ENCODE assay signal across 8 mouse cellular contexts in the genomic region with DNA sequence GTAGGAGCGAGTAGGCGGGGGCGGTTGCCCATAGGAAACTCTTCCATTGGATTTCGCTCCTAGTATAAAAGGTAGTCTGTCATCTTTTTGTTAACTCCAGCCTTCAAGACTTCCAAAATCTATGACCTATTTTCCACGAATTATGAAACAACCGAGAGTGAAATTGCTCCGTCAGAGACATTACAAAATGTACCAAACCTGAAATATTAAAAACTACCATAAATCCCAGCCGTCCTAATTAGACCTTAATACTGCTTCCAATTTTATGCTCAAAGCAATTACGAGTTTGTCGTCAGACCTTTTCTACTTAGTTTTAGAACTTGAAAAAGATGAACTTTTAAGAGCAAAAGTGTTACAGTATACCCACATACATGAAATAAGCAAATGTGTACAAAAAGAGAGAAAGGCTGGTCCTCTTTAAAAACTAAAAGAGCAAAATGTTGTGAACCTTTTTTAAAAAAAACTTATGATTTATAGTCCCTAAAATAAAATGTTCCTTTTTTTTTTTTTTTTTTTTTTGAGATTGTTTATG. TPM values are rescaled to one million over a fixed set of nuclear protein-coding genes. Genes with fewer than 3 reads are reported as not detected.
DNase-seq lines count a peak whose midpoint lies in the region; ATAC-seq lines count a peak whose summit lies in the region.

No protein-coding gene starts in this region.

- DNase-seq in liver, embryonic 11.5 days (ENCODE audit: low spot score): no peak
- no peak for DNase-seq in liver
- DNase-seq in limb, embryonic 11.5 days (ENCODE audit: low spot score): no peak
- no peak for DNase-seq in frontal cortex, postnatal 14 days (ENCODE audit: low spot score in 2 of 2)
- no peak for DNase-seq in kidney, adult 8-10 months

- peak overlapping the region; percentile 95 for H3K4me3 ChIP-seq in liver, embryonic 11.5 days (ENCODE audit: low read depth, low read length)
- H3K4me3 ChIP-seq in forebrain, embryonic 13.5 days: peak overlapping the region; percentile 96
- peak overlapping the region; percentile 80 for H3K4me3 ChIP-seq in limb, embryonic 11.5 days (ENCODE audit: low read depth, low read length)
- H3K4me3 ChIP-seq in neural tube, embryonic 14.5 days (ENCODE audit: low read depth, low read length): peak overlapping the region; percentile 99

- no peak overlapping the region for H3K9ac ChIP-seq in liver, embryonic 11.5 days (ENCODE audit: low read depth, low read length)
- no peak overlapping the region for H3K9ac ChIP-seq in forebrain, embryonic 13.5 days
- no peak overlapping the region for H3K9ac ChIP-seq in limb, embryonic 11.5 days (ENCODE audit: low read length)
- H3K9ac ChIP-seq in neural tube, embryonic 14.5 days (replicated peaks; ENCODE audit: low read depth, low read length): no peak overlapping the region; the same call in 1 of the 2 replicates

- H3K36me3 ChIP-seq in liver, embryonic 11.5 days (ENCODE audit: control insufficient read depth, insufficient read depth, low read length): peaks cover 4% of the 10 kb centered on the region; the same call in 1 of the 2 replicates
- peaks cover 22% of the 10 kb centered on the region for H3K36me3 ChIP-seq in forebrain, embryonic 13.5 days (ENCODE audit: poor library complexity, severe bottlenecking)
- H3K36me3 ChIP-seq in limb, embryonic 11.5 days (ENCODE audit: control insufficient read depth, insufficient read depth, low read length): no peaks in the 10 kb centered on the region
- peaks cover 10% of the 10 kb centered on the region for H3K36me3 ChIP-seq in neural tube, embryonic 14.5 days (ENCODE audit: control insufficient read depth, insufficient read depth, low read length)

- peak overlapping the region; percentile 99 for H3K4me2 ChIP-seq in liver, embryonic 11.5 days
- peak overlapping the region; percentile 94 for H3K4me2 ChIP-seq in forebrain, embryonic 13.5 days
- peak overlapping the region; percentile 92; the same call in 1 of the 2 replicates for H3K4me2 ChIP-seq in limb, embryonic 11.5 days (ENCODE audit: low read depth, severe bottlenecking)
- H3K4me2 ChIP-seq in neural tube, embryonic 14.5 days (ENCODE audit: low read depth, low read length): peak overlapping the region; percentile 91

- H3K27ac ChIP-seq in liver, embryonic 11.5 days (ENCODE audit: low read depth, low read length): no peak overlapping the region
- no peak overlapping the region for H3K27ac ChIP-seq in forebrain, embryonic 13.5 days
- no peak overlapping the region for H3K27ac ChIP-seq in limb, embryonic 11.5 days (replicated peaks; ENCODE audit: low read depth, low read length)
- no peak overlapping the region for H3K27ac ChIP-seq in neural tube, embryonic 14.5 days (ENCODE audit: low read depth, low read length)

- H3K9me3 ChIP-seq in liver, embryonic 11.5 days (ENCODE audit: control insufficient read depth, low read length): no peaks in the 10 kb centered on the region
- H3K9me3 ChIP-seq in forebrain, embryonic 13.5 days (replicated peaks): no peaks in the 10 kb centered on the region
- H3K9me3 ChIP-seq in limb, embryonic 11.5 days (ENCODE audit: control insufficient read depth, low read length): no peaks in the 10 kb centered on the region
- H3K9me3 ChIP-seq in neural tube, embryonic 14.5 days (ENCODE audit: control insufficient read depth, low read length): no peaks in the 10 kb centered on the region

- H3K27me3 ChIP-seq in liver, embryonic 11.5 days (replicated peaks; ENCODE audit: control insufficient read depth, insufficient read depth, low read length): no peaks in the 10 kb centered on the region
- H3K27me3 ChIP-seq in forebrain, embryonic 13.5 days: no peaks in the 10 kb centered on the region
- no peaks in the 10 kb centered on the region for H3K27me3 ChIP-seq in limb, embryonic 11.5 days (ENCODE audit: control insufficient read depth, insufficient read depth, low read length)
- H3K27me3 ChIP-seq in neural tube, embryonic 14.5 days (ENCODE audit: control insufficient read depth, insufficient read depth, low read length): no peaks in the 10 kb centered on the region; the same call in 1 of the 2 replicates

- H3K4me1 ChIP-seq in liver, embryonic 11.5 days (replicated peaks; ENCODE audit: control insufficient read depth, insufficient read depth, low read length): peaks cover 6% of the 10 kb centered on the region; the same call in 1 of the 2 replicates
- peaks cover 29% of the 10 kb centered on the region for H3K4me1 ChIP-seq in forebrain, embryonic 13.5 days
- 0 out of 2 replicates have a peak, but pooled peaks cover 3% of the 10 kb centered on the region for H3K4me1 ChIP-seq in limb, embryonic 11.5 days (ENCODE audit: control insufficient read depth, insufficient read depth, low read length)
- peaks cover 20% of the 10 kb centered on the region for H3K4me1 ChIP-seq in neural tube, embryonic 14.5 days (ENCODE audit: control insufficient read depth, insufficient read depth, low read length)

- ATAC-seq in liver, embryonic 11.5 days (replicated peaks; ENCODE audit: low FRiP score): no peak
- no peak for ATAC-seq in forebrain, embryonic 13.5 days
- ATAC-seq in limb, embryonic 11.5 days (ENCODE audit: insufficient number of reproducible peaks, low FRiP score, low TSS enrichment, low read depth): no peak
- no peak for ATAC-seq in neural tube, embryonic 14.5 days (ENCODE audit: low read depth)
- ATAC-seq in activated CD4-positive, CD25-positive, alpha-beta regulatory T cell, adult 4 months: no peak

- WGBS in liver, embryonic 11.5 days: 8% methylated on average over 10 of the region's 10 CpGs
- WGBS in forebrain, embryonic 13.5 days: 13% methylated on average over 10 of the region's 10 CpGs
- WGBS in limb, embryonic 11.5 days: 11% methylated on average over 10 of the region's 10 CpGs
- WGBS in neural tube, embryonic 14.5 days: 11% methylated on average over 10 of the region's 10 CpGs

RNA-seq across cellular contexts. Expression of a gene that starts 0.5 kb away (rescaled TPM):
- polyA plus RNA-seq in liver, embryonic 11.5 days (2014; fragmentation: Nextera tagmentation; extraction: Ambion mirVana): 10.8 and 13.8 TPM in 2 replicates
- polyA plus RNA-seq in forebrain, embryonic 13.5 days (2015; fragmentation: Nextera tagmentation; extraction: Ambion mirVana): 31.8 and 32.9 TPM in 2 replicates
- 17.6 and 20.6 TPM in 2 replicates for polyA plus RNA-seq in limb, embryonic 11.5 days (2014; fragmentation: Nextera tagmentation; extraction: Ambion mirVana)
- polyA plus RNA-seq in neural tube, embryonic 14.5 days (2014; fragmentation: Nextera tagmentation; extraction: Ambion mirVana): 21.1 and 26.2 TPM in 2 replicates
- polyA plus RNA-seq in activated CD4-positive, CD25-positive, alpha-beta regulatory T cell, adult 4 months (2017; shearing (Covaris generic)): 1 to 10 TPM; 7.7 to 8.4 TPM

RNA-seq across cellular contexts. Expression of a gene that starts 42.4 kb away (rescaled TPM):
- 61.1 and 61.4 TPM in 2 replicates for polyA plus RNA-seq in liver, embryonic 11.5 days (2014; fragmentation: Nextera tagmentation; extraction: Ambion mirVana)
- polyA plus RNA-seq in forebrain, embryonic 13.5 days (2015; fragmentation: Nextera tagmentation; extraction: Ambion mirVana): 77.5 and 78.3 TPM in 2 replicates
- polyA plus RNA-seq in limb, embryonic 11.5 days (2014; fragmentation: Nextera tagmentation; extraction: Ambion mirVana): 75.2 and 87.8 TPM in 2 replicates
- 56.7 and 61.1 TPM in 2 replicates for polyA plus RNA-seq in neural tube, embryonic 14.5 days (2014; fragmentation: Nextera tagmentation; extraction: Ambion mirVana)
- 10 to 100 TPM; 60.6 to 70.5 TPM for polyA plus RNA-seq in activated CD4-positive, CD25-positive, alpha-beta regulatory T cell, adult 4 months (2017; shearing (Covaris generic))

RNA-seq across cellular contexts. Expression of a gene that starts 52.2 kb away (rescaled TPM):
- 9.8 and 13.5 TPM in 2 replicates for polyA plus RNA-seq in liver, embryonic 11.5 days (2014; fragmentation: Nextera tagmentation; extraction: Ambion mirVana)
- polyA plus RNA-seq in forebrain, embryonic 13.5 days (2015; fragmentation: Nextera tagmentation; extraction: Ambion mirVana): 17.7 and 19.0 TPM in 2 replicates
- polyA plus RNA-seq in limb, embryonic 11.5 days (2014; fragmentation: Nextera tagmentation; extraction: Ambion mirVana): 14.6 and 17.4 TPM in 2 replicates
- 11.3 TPM in 2 replicates for polyA plus RNA-seq in neural tube, embryonic 14.5 days (2014; fragmentation: Nextera tagmentation; extraction: Ambion mirVana)
- 10 to 100 TPM; 24.6 to 24.9 TPM for polyA plus RNA-seq in activated CD4-positive, CD25-positive, alpha-beta regulatory T cell, adult 4 months (2017; shearing (Covaris generic))
